Mouse (Mus musculus): Measurements from ENCODE around the gene Lce3a. TPM values are rescaled to one million over a fixed set of nuclear protein-coding genes. Genes with fewer than 3 reads are reported as not detected.

Gene Lce3a
- total RNA-seq (2023), result not detected

DNA sequence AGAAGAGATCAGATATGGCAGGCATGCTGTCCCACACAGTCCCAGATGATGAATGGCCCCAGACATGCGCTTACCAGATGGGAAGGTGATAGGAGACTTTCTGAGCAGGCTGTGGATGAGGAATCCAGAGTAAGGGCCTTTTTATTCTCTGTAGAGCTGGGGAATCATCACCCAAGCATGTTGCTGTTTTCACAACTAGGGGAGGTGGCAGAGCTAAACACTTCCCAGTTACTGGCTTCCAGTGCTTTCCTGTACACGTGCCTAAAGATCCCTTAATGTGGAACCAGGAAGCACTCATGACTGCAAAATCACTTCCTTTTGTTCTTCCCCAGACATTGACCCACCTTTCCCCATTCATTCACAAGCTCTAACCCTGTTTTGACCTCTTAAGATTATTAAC, at the start of gene Lce3a:
Lce3a (minus strand) TSS at position 101 of the 400 bp plus-strand sequence.

DNA sequence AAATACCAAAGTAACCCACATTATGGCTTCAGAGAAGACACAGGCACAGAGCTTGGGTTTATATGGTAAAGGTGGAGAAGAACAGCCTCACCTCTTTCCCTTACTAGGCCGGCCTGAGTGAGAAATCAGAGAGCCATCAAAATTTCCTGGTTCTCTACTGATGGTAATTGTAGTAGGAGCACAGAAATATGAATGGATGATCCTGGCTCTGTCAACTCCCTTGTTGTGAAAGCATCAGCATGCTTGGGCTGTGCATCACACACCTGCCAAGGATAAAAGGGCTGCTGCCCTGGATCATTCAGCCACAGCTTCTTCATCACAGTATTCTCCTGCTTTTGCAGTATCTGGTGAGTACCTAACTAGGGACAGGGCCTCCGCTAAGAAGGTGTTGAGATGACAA, 40.7 kb upstream of the Lce3a start, which contains the start of gene Lce3e:
Lce3e (plus strand) TSS at position 301 of the 400 bp plus-strand sequence.

DNA sequence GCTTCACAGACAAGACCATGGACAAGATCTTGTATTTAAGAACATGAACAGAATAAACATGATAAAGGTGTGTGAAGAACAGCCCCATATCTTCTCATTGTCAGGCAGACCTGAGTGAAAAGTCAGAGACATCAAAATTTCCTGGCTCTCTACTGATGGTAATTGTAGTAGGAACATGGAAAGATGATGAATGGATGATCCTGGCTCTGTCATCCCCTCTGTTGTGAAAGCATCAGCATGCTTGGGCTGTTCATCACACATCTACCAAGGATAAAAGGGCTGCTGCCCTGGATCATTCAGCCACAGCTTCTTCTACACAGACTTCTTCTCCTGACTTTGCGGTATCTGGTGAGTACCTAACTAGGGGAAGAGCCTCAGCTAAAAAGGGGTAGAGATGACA, 31.1 kb upstream of the Lce3a start, which contains the start of gene Lce3d:
Lce3d (plus strand) TSS at position 301 of the 400 bp plus-strand sequence.

DNA sequence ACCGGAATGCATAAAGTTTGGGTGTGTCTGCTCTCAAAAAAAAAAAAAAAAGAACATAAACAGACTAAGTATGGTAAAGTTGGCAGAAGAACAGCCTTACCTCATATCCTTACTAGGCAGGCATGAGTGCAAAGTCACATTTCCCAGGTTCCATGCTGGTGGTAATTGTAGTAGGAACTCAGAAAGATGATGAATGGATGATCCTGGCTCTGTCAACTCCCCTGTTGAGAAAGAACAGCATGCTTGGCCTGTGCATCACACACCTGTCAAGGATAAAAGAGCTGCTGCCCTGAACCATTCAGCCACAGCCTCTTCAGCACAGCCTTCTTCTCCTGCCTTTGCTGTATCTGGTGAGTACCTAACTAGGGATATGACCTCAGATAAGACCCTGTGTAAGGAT, 18.2 kb upstream of the Lce3a start, which contains the start of gene Lce3c:
Lce3c (plus strand) TSS at position 301 of the 400 bp plus-strand sequence.

DNA sequence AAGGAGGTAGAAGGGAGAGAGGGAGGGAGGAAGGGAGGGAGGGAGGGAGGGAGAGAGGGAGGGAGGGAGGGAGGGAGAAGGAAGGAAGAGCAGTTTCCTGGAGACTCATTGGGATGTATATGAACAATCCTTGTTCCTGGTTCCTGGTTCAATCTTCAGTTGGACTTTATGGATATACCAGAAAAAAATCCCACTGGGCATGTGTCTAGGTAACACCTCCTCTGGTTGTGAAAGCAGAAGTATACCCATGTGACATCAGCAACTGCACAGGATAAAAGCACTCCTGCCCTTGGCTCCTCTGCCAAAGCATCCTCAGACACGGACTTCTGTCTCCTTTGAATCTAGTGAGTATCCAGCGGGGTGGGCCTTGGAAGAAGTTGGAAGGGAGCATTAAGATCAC, 6.6 kb upstream of the Lce3a start, which contains the start of gene Lce3b:
Lce3b (plus strand) TSS at position 301 of the 400 bp plus-strand sequence.

Other genes starting within 250 kb of the Lce3a start
- gene Lce1c, start 247.0 kb downstream of the Lce3a start, total RNA-seq (2023), result not detected
- not detected for gene Lce1d, start 239.0 kb downstream of the Lce3a start, total RNA-seq (2023)
- not detected for gene Lce1e, start 217.2 kb downstream of the Lce3a start, total RNA-seq (2023)
- not detected for gene Lce1f, start 205.9 kb downstream of the Lce3a start, total RNA-seq (2023)
- not detected for gene Gm38119, start 187.1 kb downstream of the Lce3a start, total RNA-seq (2023)
- gene Lce1g, start 173.9 kb downstream of the Lce3a start, total RNA-seq (2023), result not detected
- gene Lce1h, start 161.2 kb downstream of the Lce3a start, total RNA-seq (2023), result not detected
- not detected for gene Lce1i, start 147.3 kb downstream of the Lce3a start, total RNA-seq (2023)
- gene Lce1j, start 135.7 kb downstream of the Lce3a start, total RNA-seq (2023), result not detected
- not detected for gene Lce1k, start 118.3 kb downstream of the Lce3a start, total RNA-seq (2023)
- not detected for gene Kprp, start 99.0 kb downstream of the Lce3a start, total RNA-seq (2023)
- not detected for gene Lce1l, start 74.9 kb downstream of the Lce3a start, total RNA-seq (2023)
- gene 2310050C09Rik, start 56.0 kb downstream of the Lce3a start, total RNA-seq (2023), result not detected
- gene Lce3b, start 6.7 kb upstream of the Lce3a start, total RNA-seq (2023), result not detected
- not detected for gene Lce3c, start 18.3 kb upstream of the Lce3a start, total RNA-seq (2023)
- not detected for gene Lce3d, start 31.2 kb upstream of the Lce3a start, total RNA-seq (2023)
- not detected for gene Lce3e, start 40.8 kb upstream of the Lce3a start, total RNA-seq (2023)
- gene Lce3f, start 66.0 kb upstream of the Lce3a start, total RNA-seq (2023), result not detected
- not detected for gene Crct1, start 89.5 kb upstream of the Lce3a start, total RNA-seq (2023)
- not detected for gene Lce1m, start 92.8 kb upstream of the Lce3a start, total RNA-seq (2023)
- not detected for gene Gm4858, start 142.6 kb upstream of the Lce3a start, total RNA-seq (2023)
- gene Crnn, start 218.6 kb upstream of the Lce3a start, total RNA-seq (2023), result not detected